Mouse (Mus musculus): ENCODE data around the gene Inf2.

DNA sequence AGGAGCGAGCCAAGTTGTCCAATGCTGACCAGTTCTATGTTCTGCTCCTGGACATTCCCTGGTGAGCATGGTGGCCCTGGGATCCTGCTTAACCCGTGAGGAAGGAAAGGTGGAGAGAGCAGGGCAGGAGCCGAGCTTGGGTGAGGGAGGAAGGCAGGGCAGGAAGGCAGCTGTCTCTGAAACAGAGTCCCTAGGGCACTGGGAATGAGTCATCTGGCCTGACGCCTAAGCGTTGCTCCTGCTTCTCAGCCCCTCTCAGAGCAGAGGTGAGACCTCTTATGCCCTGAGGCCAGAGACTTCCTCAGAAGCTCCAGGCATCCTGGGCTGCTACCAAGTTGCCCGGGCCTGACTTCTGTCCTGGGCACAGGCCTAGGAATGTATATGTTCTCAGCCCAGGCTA, 18.4 kb downstream of the Inf2 start:
- TF ChIP-seq CTCF (IDR thresholded peaks at IDR 0.05; ENCODE audit: control insufficient read depth, insufficient read depth, insufficient read length) (no peak), CEBPB (IDR thresholded peaks at IDR 0.05; ENCODE audit: low read depth) (no peak), MYOD1 (IDR thresholded peaks at IDR 0.05; ENCODE audit: control insufficient read depth, insufficient read length, low read depth) (peak; percentile 83)
